Mouse (Mus musculus): ENCODE results near the gene Rpl21. TPM values are rescaled to one million over a fixed set of nuclear protein-coding genes. Genes with fewer than 3 reads are reported as not detected.
A peak's percentile ranks its signal among the peaks of the same experiment; 100 is the strongest.

Gene Rpl21
- polyA plus RNA-seq, 2 experiments from 2014 or later = 720 to 1,295 TPM

DNA sequence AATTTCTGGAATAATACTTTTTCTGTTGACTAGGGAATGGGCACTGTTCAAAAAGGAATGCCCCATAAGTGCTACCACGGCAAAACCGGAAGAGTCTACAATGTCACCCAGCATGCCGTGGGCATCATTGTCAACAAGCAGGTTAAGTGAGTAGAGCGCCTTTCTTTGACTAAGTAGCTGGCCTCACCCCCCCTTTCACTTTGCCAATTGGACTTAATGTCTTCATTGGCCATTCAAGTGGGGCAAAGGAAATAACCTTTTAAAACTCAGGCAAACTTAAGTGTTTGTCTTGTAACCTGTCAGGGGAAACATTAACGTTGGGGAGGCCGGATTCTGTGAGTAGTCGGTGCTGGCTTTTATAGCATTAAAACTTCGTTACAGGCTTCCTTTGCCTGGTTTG, 2.3 kb downstream of the Rpl21 start:
- no peak for ATAC-seq

DNA sequence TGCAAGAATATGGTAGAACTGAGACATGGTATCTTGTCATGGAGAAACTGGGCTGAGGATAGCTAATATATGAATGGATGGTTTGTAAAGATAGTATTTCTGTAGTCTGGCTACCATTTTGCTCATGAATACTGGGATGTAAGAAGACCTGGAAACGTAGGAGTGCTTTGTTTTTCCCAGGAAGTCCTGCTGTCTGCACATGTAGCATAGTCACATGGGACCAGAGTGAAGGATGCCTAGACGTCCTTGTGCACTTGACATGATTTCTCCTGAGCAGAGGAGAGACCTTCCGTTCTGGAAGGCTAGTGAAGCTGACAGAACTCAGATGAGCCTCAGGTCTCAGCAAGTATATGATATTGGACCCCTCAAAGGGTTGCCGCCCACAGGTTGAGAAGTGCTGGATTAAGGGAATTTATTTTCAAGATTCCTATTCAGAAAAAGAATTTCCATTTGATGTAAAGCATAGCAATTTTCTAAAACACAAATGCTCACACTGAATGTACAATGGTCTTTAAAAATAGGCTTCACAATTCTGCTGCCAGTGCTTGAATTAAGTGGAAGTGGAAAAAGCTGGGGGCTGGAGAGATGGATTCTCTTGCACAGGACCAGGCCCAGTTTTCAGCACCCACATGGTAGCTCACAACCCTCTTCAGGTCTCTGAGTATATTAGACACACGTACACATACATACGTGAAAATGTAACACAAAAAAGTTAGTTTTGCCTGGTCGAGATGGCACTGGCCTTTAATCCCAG, 5.5 kb downstream of the Rpl21 start:
- no peak for ATAC-seq

GRCm38 (mm10) chr5:146838836-146839648, 6.4 kb downstream of the Rpl21 start:
- no peak for ATAC-seq

GRCm38 (mm10) chr5:146839760-146840159, 7.1 kb downstream of the Rpl21 start:
- ATAC-seq = no peak

- no peak for ATAC-seq
Observed at GRCm38 (mm10) chr5:146840422-146840821, 7.7 kb downstream of the Rpl21 start.

- ATAC-seq = no peak
Observed at GRCm38 (mm10) chr5:146841301-146841700, 8.6 kb downstream of the Rpl21 start.

DNA sequence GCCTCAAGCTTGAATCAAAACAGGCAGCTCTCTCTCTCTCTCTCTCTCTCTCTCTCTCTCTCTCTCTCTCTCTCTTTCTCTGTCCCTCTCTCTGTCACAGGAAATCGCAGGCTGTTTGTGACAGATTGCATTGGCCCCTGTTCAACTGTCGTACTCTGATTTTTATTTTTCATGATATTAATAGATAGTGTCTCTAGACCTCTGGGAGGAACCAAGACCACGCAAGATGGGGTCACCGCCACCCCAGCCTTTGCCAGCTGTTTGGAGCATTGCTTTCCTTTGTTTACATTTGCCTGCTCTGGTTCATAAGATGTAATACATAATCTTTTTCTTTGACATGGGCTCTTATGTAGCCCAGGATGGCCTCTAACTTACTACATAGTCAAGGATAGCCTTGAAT, 9.3 kb downstream of the Rpl21 start:
- no peak for ATAC-seq

GRCm38 (mm10) chr5:146844301-146844941, 11.7 kb downstream of the Rpl21 start:
- no peak for ATAC-seq

- peak; percentile 79 for ATAC-seq
Observed at GRCm38 (mm10) chr5:146844945-146845365, 12.3 kb downstream of the Rpl21 start, which contains the start of gene Rasl11a. Gene Rasl11a, plus strand, starts transcription at chr5:146845071.

DNA sequence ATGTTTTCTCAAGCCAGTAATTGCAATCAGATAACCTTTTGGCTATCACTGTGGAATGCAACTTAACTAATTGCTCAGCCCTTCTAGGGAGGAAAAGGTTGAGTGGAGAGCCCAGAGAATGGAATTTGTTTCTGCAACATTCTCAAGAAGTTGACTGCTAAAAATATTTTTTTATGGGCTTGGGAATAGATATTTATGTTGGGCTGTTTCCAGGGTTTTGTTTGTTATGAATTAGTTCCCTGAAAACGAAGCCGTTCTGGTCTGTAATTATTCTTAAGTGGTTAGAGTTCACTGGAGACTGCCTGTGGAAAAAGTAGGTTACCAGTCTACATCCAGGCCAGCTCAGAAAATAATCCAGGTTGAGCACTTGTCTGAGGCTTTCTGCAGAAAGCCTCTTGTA, 13.8 kb downstream of the Rpl21 start:
- ATAC-seq = no peak

- ATAC-seq = no peak
Observed at GRCm38 (mm10) chr5:146848936-146849582, 16.4 kb downstream of the Rpl21 start.

GRCm38 (mm10) chr5:146856106-146856505, 23.4 kb downstream of the Rpl21 start:
- ATAC-seq = no peak

GRCm38 (mm10) chr5:146857620-146858019, 24.9 kb downstream of the Rpl21 start:
- ATAC-seq = peak; percentile 98

DNA sequence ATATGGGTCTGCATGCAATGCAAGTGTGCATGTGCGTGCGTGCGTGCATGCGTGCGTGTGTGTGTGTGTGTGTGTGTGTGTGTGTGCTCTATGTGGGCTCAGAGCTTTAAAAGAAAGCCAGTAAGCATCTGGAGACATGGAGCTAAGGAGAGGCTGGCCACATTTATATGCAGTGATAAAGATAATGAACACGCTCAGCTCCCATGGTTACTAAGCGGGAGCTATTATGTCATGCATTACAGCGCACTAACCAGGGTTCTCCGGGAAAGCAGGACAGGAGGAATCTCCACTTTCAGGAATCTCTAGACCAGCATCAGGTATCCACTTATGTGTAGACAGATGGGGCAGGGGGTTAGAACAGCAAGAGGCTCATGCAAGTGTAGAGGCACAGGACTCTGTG, 26.1 kb downstream of the Rpl21 start:
- no peak for ATAC-seq

DNA sequence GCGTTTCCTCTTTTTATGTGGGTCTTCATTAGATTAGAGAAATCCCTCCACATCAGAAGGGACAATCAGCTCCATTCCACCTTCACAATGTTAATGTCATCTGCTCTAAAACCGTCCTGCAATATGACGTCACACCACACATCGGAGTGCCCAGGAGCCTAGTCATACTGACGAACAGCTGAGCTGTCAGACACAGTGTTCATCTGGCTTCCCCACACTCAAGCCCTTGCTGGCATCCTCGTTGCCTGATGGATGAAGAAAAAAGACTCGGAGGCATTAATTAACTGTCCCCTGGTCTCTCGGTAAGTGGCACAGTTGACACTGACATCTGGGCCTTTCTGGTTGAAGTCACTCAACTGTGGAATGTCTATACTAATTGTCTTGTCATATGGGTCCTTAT, 26.6 kb downstream of the Rpl21 start:
- ATAC-seq = no peak

DNA sequence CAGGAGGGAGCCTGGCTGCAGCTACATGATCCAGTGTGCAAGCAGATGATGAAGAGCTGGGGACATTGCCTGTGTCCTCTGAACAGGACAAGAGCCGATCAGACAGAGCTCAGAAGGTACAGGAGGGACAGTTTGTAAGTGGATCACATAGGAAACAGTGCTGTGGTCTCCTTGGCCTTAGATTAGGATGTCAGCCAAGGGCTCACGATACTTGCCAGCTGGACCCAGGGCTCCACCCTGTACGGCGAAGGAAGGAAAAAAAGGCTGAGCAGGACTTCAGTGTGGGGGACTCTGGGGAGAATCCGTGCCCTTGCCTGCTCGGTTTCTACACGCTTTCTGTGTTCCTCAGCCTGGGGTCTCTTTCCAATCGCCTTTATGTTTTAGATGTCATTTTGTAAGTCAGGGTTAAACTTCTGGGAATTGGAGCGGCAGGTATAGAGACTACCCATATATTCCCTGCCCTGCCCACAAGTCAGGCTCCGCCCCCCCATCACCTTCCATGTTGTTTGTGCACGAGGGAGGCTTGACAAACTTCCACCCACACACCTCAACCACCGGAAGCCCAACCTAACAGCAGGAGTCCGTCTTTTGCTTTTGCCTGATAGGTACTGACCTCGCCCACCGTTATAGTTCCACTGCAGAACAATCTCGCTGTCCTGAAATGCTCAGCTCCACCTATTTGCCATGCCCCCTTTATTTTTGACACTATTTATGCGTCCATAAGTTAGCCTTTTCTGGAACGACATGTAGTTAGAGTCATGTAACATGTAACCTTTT, 27.7 kb downstream of the Rpl21 start:
- ATAC-seq = no peak

- ATAC-seq = no peak
Observed at GRCm38 (mm10) chr5:146861588-146861987, 28.9 kb downstream of the Rpl21 start.

GRCm38 (mm10) chr5:146865511-146865910, 32.8 kb downstream of the Rpl21 start:
- peak; percentile 37 for ATAC-seq

DNA sequence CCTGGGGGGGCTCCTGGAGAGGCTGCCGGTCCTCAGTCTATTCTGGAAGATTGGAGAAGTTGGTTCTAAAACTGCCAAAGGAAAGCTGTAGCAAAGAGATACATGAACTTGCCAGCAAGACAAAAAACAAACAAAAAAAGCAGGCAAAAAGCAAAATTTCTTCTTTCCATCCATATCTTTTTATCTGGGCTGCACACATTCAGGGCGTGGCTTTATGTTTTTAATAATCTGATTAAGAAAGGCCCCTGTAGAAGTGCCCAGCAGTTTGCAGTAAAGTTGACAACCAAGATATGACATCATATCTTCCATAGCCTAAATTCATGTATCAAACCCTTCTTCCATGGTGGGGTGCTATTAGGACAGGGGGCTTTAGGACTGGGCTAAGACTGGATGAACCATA, 33.6 kb downstream of the Rpl21 start:
- ATAC-seq = no peak

DNA sequence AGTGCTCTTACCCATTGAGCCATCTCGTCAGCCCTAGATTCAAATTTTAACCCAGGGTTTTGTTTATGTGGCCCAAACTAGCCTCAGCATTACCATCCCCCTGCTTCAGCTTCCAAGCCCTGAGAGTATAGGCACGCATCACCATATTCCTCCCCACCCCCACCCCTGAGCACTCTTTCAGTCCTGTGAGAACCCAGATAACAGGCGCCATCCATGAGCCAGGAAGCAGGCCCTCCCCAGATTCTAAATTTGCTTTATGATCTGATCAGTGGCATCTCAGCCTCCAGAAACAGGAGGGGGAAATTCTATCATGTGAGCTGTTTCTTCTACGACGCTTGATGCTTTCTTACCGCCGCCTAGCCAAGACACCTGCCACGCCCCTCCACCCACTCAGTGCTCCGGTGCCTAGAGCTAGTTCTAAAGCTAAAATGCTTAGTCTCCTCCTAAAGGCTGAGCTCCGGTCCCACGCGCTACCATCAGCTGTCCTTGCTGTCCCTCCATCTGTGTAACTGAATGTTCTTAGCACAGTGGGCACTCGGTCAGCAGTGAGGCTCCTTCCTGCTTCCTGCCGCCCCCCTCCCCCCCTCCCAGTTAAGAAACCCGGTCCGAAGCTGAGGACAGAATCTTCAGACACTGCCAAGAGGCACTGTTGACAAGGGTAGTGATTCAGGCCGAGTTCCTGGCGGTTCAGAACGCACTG, 34.7 kb downstream of the Rpl21 start:
- ATAC-seq = peak; percentile 87

- no peak for ATAC-seq
Observed at GRCm38 (mm10) chr5:146867946-146868314, 35.2 kb downstream of the Rpl21 start.

Measured in activated CD4-positive, CD25-positive, alpha-beta regulatory T cell, adult 4 months (primary cell).